Mouse (Mus musculus) hindbrain, embryonic 11.5 days (tissue): ENCODE data around the gene 1700011M02Rik. TPM values are rescaled to one million over a fixed set of nuclear protein-coding genes. Genes with fewer than 3 reads are reported as not detected.
"Not testable (repeated sequence)": the region's sequence is repeated elsewhere in the genome, so short reads cannot be mapped to it uniquely, and the experiment has no call there.

Experiments used
- ATAC-seq: fragments of 200-750 bp; cut with Nextera tagmentation; 2 replicates; pipeline ENCODE4 v1.8.0; 2017; ENCODE audit warnings: mild to moderate bottlenecking, moderate TSS enrichment, moderate library complexity; ENCODE audit not compliant: low FRiP score
- DNase-seq: peaks from one replicate; pipeline ENCODE4 v3.0.0-alpha.2; 2015; ENCODE audit warnings: low spot score
- H3K27ac ChIP-seq: fragments of 300-500 bp; sonication (generic); 2 replicates; pipeline ENCODE4 v1.5.1; 2014; ENCODE audit warnings: mild to moderate bottlenecking, low read depth, low read length
- H3K27me3 ChIP-seq: fragments of 300-500 bp; sonication (generic); 2 replicates; pipeline ENCODE4 v1.6.1; 2014; ENCODE audit warnings: mild to moderate bottlenecking, low read length, moderate library complexity, mixed read lengths; ENCODE audit not compliant: control insufficient read depth, insufficient read depth
- H3K36me3 ChIP-seq: fragments of 300-500 bp; sonication (generic); 2 replicates; pipeline ENCODE4 v1.6.1; 2014; ENCODE audit warnings: mild to moderate bottlenecking, low read length, moderate library complexity, mixed read lengths; ENCODE audit not compliant: control insufficient read depth, insufficient read depth
- H3K4me1 ChIP-seq: fragments of 300-500 bp; sonication (generic); replicated peaks from 2 replicates; pipeline ENCODE4 v1.6.1; 2014; ENCODE audit warnings: low read length, mixed read lengths; ENCODE audit not compliant: control insufficient read depth, insufficient read depth
- H3K4me2 ChIP-seq: fragments of 300-500 bp; sonication (generic); replicated peaks from 2 replicates; pipeline ENCODE4 v1.6.1; 2014; ENCODE audit warnings: mild to moderate bottlenecking, low read depth, low read length
- H3K4me3 ChIP-seq: fragments of 300-500 bp; sonication (generic); 2 replicates; pipeline ENCODE4 v1.5.1; 2014; ENCODE audit warnings: low read depth, low read length
- H3K9ac ChIP-seq: fragments of 300-500 bp; sonication (generic); 2 replicates; pipeline ENCODE4 v1.6.1; 2014; ENCODE audit warnings: low read depth, low read length
- H3K9me3 ChIP-seq: fragments of 300-500 bp; sonication (generic); 2 replicates; pipeline ENCODE4 v1.6.1; 2016; ENCODE audit warnings: low read length; ENCODE audit not compliant: control insufficient read depth
- WGBS: fragments of 180-500 bp; shearing (Covaris S2); extraction: QIAGEN DNeasy Blood & Tissue Kit; methylation state at CpG from one replicate; pipeline ENCODE4 v1.1.7; 2014; 5-methylcytosine and 5-hydroxymethylcytosine counted together
- polyA plus RNA-seq: library from polyadenylated mRNA; unstranded; fragments of >200 nt; fragmentation: Nextera tagmentation; extraction: Ambion mirVana; gene quantifications from 2 replicates; pipeline ENCODE4 v1.2.1, GENCODE M21; 2014

Gene 1700011M02Rik
- polyA plus RNA-seq, 1 experiment from 2014 or later, result not detected

DNA sequence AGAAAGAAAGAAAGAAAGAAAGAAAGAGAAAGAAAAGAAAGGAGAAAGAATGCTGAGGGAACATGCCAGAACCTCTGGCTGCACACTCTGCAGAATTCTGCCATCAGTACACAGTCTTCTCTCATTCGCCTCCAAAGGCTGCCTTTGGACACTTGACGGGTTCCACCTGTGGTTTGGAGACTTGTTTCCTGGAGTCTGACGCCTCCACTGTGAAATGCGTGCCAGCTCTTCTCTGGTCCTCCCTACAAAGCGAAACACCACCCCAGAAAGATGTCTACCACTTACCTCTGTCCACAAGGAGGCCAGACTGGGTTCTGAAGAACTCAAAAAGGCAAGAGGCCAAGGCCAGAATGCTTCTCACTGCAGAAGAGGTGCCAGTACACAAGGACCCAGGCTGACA, 28.0 kb downstream of the 1700011M02Rik start:
- Histone ChIP-seq H3K4me3 (no peak overlapping the region), H3K4me2 (no peak overlapping the region), H3K9ac (no peak overlapping the region), H3K36me3 (no peaks in the 10 kb centered on the region), H3K27ac (no peak overlapping the region), H3K4me1 (no peaks in the 10 kb centered on the region), H3K27me3 (peaks cover 9% of the 10 kb centered on the region), H3K9me3 (no peaks in the 10 kb centered on the region)
- no peak for ATAC-seq
- DNase-seq, result no peak
- 80% methylated on average over 5 of the region's 5 CpGs for WGBS

DNA sequence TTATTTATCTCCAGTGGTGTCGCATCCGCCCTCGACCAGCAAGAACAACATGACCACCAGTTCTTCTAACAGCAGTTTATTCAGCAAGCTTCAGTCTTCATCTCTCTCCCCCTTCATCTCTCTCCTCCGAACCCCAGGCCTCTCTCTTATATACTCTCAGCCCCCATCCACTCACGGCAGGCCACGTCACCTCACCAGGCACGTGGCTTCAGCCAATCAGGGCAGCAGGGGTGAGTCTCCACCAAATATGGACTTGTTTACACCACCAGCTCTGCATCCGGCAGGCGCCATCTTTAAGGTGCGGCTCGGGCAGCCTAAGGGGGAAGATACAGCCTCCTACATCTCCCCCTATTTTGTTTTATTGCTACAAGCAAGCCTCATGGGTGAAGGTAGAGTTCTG, 41.4 kb downstream of the 1700011M02Rik start:
- H3K4me2 ChIP-seq, DNase-seq, H3K9me3 ChIP-seq, ATAC-seq, H3K9ac ChIP-seq, H3K4me1 ChIP-seq, H3K36me3 ChIP-seq, H3K4me3 ChIP-seq, H3K27ac ChIP-seq, H3K27me3 ChIP-seq: not testable (repeated sequence)
- WGBS, result 89% methylated on average over 11 of the region's 11 CpGs

DNA sequence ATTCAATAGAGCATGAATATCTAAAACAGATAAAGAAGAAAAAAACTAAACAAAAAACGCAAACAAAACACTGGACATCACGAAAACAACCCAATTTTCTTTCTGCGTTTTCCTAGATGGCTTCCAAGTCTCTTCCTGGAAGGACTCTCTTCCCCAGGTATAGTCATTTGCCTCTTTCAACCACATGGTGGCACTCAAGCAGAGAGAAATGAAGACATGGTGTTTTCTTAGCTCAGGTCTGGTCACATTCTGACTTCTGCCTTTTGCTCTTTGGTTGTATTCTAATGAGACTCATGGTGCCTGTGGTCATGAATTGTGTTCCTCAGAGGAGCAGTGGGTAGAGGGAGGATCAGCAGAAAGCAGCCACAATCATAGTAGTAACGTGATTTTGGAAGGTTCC, 50.2 kb downstream of the 1700011M02Rik start:
- no peak overlapping the region for H3K4me2 ChIP-seq
- no peaks in the 10 kb centered on the region for H3K36me3 ChIP-seq
- DNase-seq (peak; percentile 34), ATAC-seq (no peak)
- H3K4me1 ChIP-seq, result no peaks in the 10 kb centered on the region
- no peaks in the 10 kb centered on the region for H3K27me3 ChIP-seq
- no peaks in the 10 kb centered on the region for H3K9me3 ChIP-seq
- H3K4me3 ChIP-seq, result no peak overlapping the region
- no peak overlapping the region for H3K9ac ChIP-seq
- no peak overlapping the region for H3K27ac ChIP-seq
- 37% methylated on average over 4 of the region's 4 CpGs for WGBS

Other genes starting within 250 kb of the 1700011M02Rik start
- not detected in 2 replicates for gene Gm3880, start 221.9 kb upstream of the 1700011M02Rik start, polyA plus RNA-seq
- gene Gm9112, start 201.3 kb upstream of the 1700011M02Rik start, polyA plus RNA-seq, result not detected in 2 replicates
- gene Dmrtc1b, start 201.0 kb upstream of the 1700011M02Rik start, polyA plus RNA-seq, result not detected in 2 replicates
- gene Dmrtc1c1, start 105.9 kb upstream of the 1700011M02Rik start, polyA plus RNA-seq, result not detected in 2 replicates
- not detected in 2 replicates for gene Dmrtc1c2, start 54.3 kb upstream of the 1700011M02Rik start, polyA plus RNA-seq
- gene 1700031F05Rik, start 40.9 kb upstream of the 1700011M02Rik start, polyA plus RNA-seq, result not detected in 2 replicates
- gene Dmrtc1a, start 218 bp upstream of the 1700011M02Rik start, polyA plus RNA-seq, result 0.60 and 0.83 TPM in 2 replicates
- gene 1700018G05Rik, start 19.5 kb downstream of the 1700011M02Rik start, polyA plus RNA-seq, result not detected in 2 replicates